Mouse (Mus musculus) WW6 (cell line): ENCODE measurements around the gene Ska3.
"Not testable (repeated sequence)": the region's sequence is repeated elsewhere in the genome, so short reads cannot be mapped to it uniquely, and the experiment has no call there.

Source experiments
- DNase-seq: peaks from one replicate; pipeline ENCODE4 v3.0.0-alpha.2; 2013; ENCODE audit warnings: low read depth, low spot score

Ska3 gene

GRCm38 (mm10) chr14:57825788-57826751 lies at the start of gene Ska3, which contains the start of gene Mrpl57:
Ska3 (minus strand) TSS chr14:57826185.
Mrpl57 (plus strand) TSS chr14:57826234.
- peak; percentile 79 for DNase-seq

- no peak for DNase-seq
Measured at GRCm38 (mm10) chr14:57866676-57867276, 40.8 kb upstream of the Ska3 start.

- DNase-seq, result no peak
Measured at GRCm38 (mm10) chr14:57865256-57865655, 39.3 kb upstream of the Ska3 start.

GRCm38 (mm10) chr14:57863129-57863528 lies 37.1 kb upstream of the Ska3 start:
- DNase-seq, result no peak

GRCm38 (mm10) chr14:57861987-57862412 lies 36.0 kb upstream of the Ska3 start:
- no peak for DNase-seq

- no peak for DNase-seq
Measured at GRCm38 (mm10) chr14:57859520-57859919, 33.5 kb upstream of the Ska3 start.

- DNase-seq, result no peak
Measured at GRCm38 (mm10) chr14:57858601-57859000, 32.6 kb upstream of the Ska3 start.

- not testable (repeated sequence) for DNase-seq
Measured at GRCm38 (mm10) chr14:57856037-57856436, 30.1 kb upstream of the Ska3 start.

GRCm38 (mm10) chr14:57852961-57853360 lies 27.0 kb upstream of the Ska3 start:
- DNase-seq, result no peak

- DNase-seq, result no peak
Measured at GRCm38 (mm10) chr14:57850330-57850729, 24.3 kb upstream of the Ska3 start.

GRCm38 (mm10) chr14:57848646-57849045 lies 22.7 kb upstream of the Ska3 start:
- no peak for DNase-seq

GRCm38 (mm10) chr14:57848061-57848460 lies 22.1 kb upstream of the Ska3 start:
- DNase-seq, result not testable (repeated sequence)

- DNase-seq, result no peak
Measured at GRCm38 (mm10) chr14:57844535-57844934, 18.6 kb upstream of the Ska3 start.

- no peak for DNase-seq
Measured at GRCm38 (mm10) chr14:57835157-57835556, 9.2 kb upstream of the Ska3 start.

GRCm38 (mm10) chr14:57833526-57833925 lies 7.5 kb upstream of the Ska3 start:
- DNase-seq, result no peak

- DNase-seq, result no peak
Measured at GRCm38 (mm10) chr14:57827284-57827683, 1.3 kb upstream of the Ska3 start.

GRCm38 (mm10) chr14:57820839-57821238 lies 5.1 kb downstream of the Ska3 start:
- no peak for DNase-seq

- no peak for DNase-seq
Measured at GRCm38 (mm10) chr14:57811844-57812243, 14.1 kb downstream of the Ska3 start.

GRCm38 (mm10) chr14:57810886-57811285 lies 15.1 kb downstream of the Ska3 start:
- no peak for DNase-seq

GRCm38 (mm10) chr14:57808558-57808957 lies 17.4 kb downstream of the Ska3 start:
- DNase-seq, result no peak

GRCm38 (mm10) chr14:57803731-57804130 lies 22.3 kb downstream of the Ska3 start:
- DNase-seq, result no peak
